Mouse (Mus musculus) heart, adult 9 months (tissue): Measurements from ENCODE around the gene Mylk3.

ENCODE experiments used
- DNase-seq, 2 experiments: peaks; one replicate each; pipeline ENCODE4 v3.0.0; 2022; ENCODE audit warnings: low spot score in 2 of 2

Mylk3 gene

DNA sequence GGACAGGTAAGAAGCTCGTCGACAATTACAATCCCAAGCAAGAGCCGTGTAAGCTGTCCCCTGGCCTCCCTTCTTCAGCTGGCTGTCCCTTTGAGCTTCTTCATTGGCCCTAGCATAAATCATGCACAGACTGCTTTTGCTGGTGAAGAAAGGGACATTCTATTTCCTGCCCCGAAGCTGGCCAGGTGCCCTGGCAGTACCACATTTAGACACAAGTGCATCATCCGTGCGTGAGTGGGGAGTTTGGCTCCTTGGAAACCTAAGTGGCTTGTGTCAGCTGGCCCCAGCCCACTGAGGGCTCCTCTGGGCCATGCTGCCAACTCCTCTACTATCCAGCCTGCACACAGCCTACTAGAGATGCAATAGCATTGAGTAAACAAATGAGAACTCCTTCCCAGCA, at the start of gene Mylk3:
Gene Mylk3, minus strand, starts transcription at position 141 of the 400 bp plus-strand sequence.
- peak; percentile 53 to 77 for DNase-seq

DNA sequence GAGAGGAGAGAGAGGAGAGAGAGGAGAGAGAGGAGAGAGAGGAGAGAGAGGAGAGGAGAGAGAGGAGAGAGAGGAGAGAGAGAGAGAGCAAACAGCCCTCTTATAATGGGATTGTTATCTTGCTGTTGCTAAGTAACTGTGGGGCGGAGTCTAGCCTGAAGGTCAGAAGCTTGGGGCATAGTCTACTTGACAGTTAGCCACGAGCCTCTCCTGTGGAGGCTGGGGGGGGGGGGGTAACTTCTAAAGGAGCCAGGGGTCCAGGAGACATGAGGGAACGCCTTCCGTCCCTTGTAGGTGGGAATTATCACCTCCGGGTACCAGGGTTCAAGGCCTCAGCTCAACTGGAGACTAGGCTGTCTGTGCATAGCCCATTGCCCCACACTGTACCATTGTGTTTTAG, 49.6 kb upstream of the Mylk3 start:
- no peak for DNase-seq

DNA sequence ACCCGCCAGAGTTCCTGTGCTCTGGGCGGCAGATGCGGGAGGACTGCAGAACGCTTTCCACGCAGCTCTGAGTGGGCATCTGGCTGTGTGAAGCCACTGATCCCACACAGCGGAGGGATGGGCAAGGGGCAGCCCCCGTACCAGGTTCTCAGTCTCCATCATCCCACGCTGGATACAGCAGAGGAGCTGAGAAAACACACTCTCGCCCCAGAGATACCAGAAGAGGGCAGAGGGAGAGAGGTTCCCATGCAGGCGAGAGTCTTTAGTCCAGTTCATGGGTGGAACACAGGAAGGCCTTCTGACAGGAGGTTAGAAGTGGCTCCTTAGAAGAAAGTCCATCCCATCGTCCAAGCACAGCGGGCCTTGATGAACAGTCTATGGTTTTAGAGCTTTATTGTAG, 48.7 kb upstream of the Mylk3 start:
- DNase-seq: no peak

DNA sequence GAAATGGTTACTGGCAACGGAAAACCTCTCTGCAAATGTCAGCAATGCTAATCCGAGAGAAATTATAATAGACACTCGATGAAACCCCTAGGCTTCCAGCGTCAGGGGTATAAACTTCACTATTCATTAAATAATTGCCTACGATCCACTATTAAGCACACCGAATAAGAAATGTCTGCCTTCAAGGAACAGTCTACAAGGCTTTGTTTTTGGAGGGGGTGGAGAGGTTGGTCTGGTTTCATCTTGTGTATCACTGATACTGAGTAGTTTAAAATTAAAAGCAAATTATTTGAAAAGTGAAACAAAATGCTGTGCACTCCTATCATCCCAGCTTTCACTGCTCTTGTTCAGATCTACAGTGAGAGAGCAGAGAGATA, 46.9 kb upstream of the Mylk3 start:
- no peak for DNase-seq

DNA sequence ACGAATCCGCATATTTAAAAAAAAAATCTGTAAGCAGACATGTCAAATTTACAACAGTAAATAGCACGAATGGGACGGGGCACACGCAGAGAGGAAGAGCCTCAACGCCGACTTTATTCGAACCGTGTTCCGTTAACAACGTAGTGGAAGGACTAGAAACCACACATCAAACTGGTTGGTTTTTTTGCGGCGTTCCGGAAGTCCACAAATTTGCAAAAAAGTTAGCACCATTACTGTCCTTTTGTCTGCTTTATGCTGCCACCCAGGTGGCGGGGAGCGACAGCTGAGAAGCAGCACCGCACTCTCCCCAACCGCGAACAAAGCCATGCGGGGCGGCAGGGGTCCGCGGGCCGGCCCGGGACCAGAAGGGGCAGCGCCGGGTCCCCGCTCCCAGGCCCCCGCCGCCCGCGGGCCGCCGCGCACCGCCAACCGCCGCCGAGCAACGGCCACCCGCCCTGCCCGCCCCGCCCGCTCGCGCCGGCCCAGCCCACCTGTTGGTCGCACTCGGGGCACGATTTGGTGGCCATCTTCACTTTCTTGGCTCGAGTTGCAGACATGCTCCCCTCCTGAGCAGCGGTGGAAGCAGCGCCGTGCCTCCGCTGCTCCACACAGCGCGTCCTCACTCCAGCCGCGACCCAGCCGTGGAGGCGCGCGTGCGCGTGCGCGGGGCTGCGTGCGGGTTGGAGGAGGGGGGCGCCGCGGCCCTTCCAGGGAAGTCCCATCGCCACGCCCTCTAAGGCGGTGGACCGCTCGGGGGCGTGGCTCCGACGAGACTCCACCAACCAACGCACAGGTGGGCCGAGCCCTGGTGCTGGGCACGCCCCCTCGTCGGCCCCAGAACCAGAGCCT, 46.2 kb upstream of the Mylk3 start, which contains the start of gene 4921524J17Rik:
Gene 4921524J17Rik, minus strand, starts transcription at position 666 of the 849 bp plus-strand sequence.
- peak; percentile 97 to 98 for DNase-seq

DNA sequence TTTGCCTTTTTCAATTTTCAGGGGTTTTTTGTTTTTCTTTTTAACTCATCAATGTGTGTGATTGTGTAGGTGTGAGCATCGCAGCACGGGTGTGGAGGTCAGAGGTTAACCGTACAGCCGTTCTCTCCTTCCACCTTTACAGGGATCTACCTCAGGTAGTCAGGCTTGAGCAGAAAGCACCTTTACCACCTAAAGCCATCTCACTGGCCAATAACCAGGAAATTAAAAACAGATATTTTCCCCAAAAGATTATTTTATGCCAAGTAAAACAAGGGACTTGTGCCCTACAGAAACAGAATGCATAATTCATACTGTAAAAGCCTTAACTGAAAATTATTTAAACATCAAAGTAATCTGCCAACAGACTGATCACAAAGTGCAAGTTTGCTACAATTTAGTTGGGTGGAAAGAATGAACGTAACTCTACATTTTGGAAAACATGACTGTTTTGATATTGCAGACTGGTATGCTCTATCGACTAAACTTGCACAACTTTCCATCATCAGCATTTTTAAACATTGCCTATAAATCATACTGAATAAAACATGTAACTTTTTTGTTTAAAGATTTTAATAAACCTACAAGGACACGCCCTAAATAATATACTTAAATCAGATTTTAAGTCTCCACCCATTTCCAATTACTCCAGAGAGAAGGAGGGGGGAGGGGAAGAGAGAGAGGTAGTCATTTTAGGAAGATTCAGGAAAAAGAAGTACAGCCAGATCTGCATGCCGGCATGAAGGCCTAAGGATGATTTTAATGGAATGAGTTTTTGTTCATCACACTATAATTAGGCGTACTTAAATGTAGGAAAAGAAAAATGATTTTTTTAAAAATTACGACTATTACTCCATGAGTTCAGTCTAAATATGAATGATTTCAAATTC, 45.4 kb upstream of the Mylk3 start:
- no peak for DNase-seq

DNA sequence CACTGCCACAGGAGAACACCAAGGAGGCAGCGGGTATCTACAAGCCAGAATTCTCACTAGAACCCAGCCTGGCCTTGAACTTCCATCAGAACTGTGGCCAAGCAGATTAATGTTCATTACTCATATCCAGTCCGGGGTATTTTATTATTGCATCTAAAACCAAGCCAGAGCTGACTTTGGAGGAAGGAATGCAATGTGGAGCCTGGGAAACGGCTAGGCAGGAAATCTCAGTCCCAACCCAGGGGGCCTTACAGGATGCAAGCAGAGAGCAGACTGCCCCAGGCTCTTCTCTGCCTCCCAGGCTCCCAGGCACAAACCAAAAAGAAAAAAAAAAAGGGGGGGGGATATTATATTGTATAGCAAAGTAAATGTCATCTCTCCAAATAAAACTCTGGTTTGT, 44.7 kb upstream of the Mylk3 start:
- peak; percentile 45 to 55 for DNase-seq

DNA sequence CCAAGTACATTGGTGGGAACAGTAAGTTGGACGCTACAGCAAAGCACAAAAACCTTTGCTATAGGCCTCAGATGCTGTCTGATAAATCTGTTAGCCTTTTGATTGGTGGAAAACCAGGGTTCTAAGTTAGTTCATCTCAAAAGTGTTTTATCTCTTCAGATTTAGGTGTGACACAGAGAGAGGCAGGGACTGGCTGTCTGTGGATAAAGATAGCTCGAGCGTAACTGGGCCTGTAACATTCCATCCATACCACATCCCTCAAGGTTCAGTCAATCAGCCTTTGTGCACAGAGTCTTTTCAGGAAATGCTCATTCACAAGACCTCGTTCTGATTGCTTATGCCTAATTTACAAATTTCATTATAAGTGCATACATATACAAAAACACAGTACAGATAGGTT, 43.1 kb upstream of the Mylk3 start:
- DNase-seq: peak; percentile 32 to 47

DNA sequence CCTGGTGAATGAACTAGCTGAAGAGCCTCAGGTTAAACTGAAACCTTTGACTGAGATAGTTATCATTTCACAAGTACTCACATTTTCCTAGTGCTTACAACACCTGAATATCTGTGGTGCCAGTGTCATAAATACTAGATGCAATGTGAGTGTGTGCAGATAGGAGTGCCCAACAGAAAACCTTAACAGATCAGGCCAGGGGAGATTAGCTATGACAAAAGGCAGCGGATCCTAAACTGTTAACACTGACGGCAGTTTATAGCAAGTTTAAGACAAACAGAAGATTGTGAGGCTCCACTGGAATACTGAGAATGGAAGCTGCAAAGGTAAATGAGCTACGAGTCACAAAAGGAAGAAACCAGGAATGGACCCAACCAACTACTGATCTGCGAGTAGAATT, 40.9 kb upstream of the Mylk3 start:
- no peak for DNase-seq

DNA sequence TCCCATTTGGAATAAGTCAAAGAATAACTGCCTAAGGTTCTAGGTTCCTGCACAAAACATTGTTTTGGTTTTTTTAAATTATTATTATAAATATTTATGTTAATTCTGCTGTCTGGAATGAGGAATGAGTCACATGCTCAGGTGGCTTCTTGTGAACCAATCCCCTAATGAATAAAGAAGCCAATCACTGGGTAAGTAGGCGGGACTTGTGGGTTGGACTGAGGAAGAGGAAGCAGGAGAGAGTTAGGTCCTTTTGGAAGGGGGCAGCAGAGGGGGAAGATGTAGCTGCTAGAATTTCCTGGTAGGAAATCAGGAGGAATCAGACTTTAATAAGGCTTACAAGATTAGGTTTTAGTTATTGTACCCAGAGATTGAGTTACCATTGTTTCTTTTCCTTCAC, 35.2 kb upstream of the Mylk3 start:
- DNase-seq: no peak

DNA sequence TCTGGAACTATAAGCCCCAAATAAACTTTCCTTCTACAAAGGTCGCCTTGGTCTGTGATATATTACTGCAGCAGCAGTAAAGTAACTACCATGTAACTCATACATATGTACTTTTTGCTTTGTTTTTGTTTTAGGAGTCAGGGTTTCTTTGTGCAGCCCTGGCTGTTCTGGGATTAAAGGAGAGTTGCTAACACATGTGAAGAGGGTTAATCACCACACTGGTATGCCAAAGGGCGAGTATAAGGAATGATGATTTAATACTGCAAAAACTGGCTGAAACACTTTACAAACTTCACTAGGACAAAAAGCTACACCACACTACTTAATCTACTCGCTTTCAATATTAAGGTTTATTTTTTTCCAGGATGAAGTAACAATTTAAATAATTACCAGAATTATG, 22.4 kb upstream of the Mylk3 start:
- no peak for DNase-seq

DNA sequence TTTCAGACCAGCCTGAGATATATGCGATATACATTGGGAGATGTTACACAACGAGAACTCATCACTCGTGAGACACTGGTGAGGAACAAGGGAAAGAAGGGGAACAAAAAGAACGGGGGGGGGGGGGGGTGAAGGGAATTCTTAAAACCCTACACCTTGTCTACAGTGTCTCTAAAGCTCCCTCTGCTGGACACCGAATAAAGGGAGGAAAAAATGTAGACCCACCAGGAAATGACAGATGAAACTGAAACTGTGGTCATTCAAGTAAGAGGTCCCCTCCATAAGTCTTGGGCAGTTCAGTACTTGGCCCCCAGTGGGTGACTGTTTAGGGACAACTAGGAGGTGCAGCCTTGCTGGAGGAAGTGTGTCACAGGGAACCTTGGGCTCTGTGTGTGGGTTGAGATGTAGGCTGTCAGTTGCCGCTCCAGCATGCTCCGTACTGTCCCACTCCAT, 21.9 kb upstream of the Mylk3 start:
- peak; percentile 27 to 30 for DNase-seq

DNA sequence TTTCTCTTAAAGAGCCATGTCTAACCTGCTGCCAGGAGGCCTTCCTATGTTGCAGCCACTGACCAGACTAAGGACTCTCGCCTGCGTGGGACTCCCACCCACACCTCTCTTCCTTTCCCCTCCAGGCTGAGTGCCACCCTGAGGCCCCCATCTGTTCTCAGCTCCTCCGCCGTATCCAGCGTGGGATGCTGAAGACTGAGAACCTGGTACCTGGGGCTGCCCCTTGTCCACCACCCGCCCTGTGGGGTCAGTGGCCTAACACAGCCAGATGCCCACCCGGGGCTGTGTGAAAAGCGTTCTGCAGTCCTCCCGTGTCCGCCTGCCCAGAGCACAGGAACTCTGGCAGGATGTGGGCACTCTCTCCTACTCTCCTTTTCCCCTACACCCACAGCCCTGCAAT, 19.8 kb upstream of the Mylk3 start:
- DNase-seq: no peak

DNA sequence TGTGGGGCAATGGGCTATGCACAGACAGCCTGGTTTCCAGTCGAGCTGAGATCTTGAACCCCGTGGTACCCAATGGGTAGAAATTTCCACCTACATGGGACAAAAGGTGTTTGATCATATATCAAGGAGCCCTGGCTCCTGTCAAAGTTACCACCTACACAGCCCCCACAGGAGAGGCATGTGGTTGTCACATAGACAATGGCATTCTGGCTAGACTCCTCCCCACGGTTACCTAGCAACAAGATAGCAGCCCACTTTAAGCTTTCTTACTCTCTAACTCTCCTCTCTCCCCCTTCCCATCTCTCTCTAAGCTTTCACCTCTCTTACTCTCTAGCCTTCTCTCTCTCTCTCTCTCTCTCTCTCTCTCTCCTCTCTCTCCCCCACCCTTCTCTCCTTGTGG, 19.3 kb upstream of the Mylk3 start:
- DNase-seq: no peak

DNA sequence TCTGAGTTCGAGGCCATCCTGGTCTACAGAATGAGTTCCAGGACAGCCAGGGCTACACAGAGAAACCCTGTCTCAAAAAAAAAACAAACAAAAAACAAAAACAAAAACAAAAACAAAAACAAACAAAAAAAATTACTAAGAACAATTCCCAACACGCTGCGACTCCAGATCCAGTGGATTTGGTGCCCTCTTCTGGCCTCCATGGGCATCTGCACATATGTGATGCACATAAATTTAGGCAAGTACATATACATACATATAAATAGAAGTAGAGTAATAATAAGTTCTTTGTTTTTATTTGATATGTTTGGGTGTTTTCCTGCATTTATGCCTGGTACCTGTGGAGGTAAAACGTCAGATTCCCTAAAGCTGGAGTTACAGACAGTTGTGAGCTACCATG, 12.4 kb upstream of the Mylk3 start:
- DNase-seq: no peak

DNA sequence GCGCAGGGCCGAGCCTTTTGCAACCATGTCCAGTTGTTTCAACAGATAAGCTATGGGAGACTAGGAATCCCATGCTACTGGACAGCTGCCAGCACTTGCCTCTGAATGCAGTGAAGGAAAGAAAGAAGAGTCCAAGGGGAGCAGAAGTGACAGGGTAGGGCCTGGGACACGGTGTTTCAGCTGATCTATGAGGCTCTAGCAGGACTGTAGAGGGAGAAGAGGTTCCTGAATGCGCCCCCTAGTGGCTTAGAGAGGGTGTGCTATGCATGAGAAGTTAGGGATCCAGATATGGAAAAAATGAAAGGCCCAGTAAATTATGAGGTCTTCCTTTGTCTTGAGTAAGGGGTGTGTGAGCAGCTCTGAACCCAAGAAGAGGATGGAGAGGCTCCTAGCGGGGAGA, 11.4 kb upstream of the Mylk3 start:
- DNase-seq: peak; percentile 30 to 43

DNA sequence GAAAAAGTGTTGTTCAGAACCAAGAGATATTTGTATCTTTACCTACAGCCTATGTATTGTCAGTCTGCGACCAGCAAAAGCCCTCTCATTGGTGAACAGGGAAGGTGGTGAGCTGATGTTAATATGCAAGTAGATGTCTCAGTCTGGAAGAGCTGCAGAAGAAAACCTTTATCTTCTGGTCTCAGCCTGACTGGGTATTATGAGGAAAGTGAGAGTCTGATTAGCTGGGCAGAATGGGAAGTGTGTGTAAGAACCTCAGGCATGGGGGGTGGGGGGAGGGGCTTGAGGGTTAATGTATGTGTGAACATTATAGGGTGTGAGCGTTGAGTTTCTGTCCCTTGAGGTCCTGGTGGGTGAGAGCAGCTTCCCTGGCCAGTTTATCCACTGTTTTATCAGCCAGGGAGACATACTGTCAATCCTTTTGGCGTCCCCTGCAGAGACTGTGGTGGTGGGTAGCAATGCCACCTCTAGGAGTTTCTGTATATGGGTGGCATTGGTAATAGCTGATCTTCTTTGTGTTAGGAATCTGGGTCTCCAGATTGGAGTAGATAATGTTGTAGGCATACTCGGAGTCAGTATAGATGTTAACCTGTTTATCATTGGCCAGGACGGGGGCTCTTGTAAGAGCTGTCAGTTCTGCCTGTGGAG, 10.4 kb upstream of the Mylk3 start:
- DNase-seq: no peak

DNA sequence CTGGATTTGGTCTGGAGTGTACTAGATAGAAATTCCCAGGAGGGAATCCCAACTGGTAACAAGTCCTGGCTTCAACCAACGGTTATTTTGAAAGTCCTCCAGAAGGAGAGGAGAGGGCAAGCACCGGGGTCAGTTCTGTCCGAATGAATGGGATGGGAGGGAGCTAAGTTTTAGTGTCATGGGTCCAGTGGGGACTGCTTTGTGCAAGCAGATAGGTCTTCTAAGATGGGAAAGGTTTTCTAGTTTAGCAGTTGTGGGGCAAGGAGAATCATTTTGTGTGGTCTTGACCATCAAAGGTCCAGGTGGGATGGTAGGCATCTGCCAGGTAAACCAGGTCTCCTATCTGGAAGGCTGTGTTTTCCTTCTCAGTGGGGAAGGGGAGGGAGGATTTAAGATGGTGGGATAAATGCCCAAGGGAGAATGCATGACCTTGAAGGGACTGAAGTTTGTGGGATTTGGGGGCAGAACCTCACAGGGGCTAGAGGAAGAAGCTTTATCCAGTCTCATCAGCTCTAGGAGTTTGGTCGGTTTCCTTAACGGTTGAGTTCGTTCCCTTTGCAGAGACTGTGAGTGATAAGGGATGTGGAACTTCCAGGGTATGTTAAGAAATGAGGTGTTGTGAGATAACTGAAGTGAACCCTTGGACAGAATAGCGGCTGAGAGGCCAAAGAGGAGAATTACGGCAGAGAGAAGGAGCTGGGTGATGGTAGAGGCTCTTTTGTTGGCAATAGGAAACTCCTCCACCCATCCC, 9.7 kb upstream of the Mylk3 start:
- DNase-seq: no peak

DNA sequence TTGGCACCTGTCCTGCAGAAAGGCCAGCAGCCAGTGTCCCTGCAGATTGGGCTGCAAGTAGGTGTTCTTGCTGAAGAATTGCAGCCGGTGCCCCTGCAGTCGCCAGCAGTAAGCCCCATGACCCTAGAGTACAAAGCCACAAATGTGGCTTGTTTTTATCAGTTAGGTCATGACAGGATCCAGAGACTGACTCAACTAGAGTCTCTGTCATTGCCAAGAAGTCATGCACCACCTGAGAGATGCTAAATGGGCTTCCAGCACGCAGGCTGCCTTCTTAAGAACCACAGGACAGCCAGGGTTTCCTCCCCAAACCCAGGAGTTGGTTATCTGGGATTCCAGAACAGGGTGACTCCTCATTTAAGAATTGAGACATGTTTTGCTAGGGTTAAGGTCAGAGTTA, 8.9 kb upstream of the Mylk3 start:
- no peak for DNase-seq

DNA sequence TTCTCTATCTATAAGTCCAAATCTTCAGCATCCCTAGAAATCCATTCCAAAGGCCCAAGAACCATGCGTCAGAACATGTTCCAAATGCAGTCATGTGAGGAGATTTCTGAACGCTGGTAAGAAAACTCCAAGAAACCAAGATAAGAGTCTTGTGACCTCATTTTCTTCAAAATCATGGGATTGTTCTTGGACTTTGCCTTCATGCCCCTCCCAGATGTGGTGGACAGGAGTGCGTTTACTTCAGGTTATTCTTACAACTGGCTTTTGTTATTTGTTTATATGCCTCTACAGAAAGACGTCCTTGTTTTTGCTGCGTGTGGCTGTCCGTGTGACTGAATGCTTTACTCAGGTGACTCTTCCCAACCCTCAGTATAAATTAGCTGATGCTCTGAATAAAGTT, 7.1 kb upstream of the Mylk3 start:
- DNase-seq: no peak

DNA sequence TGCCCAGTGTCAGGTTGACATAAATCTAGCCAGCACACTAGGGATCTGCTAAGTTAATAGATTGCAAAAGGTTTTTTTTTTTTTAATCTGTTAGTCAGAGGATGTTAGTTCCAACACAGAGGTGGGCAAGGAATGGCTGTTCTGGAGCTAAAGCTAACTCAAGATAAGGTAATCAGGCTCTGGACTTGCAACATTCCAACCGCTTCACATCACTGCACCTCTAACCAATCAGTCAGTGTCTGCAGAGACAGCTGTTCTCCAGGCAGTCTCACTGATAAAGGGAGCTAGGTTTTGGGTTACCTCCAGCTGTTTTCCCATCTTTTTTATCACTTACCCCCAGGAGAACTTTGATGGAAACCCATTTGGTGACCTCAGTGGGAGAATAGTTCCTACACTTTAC, 5.3 kb upstream of the Mylk3 start:
- no peak for DNase-seq

DNA sequence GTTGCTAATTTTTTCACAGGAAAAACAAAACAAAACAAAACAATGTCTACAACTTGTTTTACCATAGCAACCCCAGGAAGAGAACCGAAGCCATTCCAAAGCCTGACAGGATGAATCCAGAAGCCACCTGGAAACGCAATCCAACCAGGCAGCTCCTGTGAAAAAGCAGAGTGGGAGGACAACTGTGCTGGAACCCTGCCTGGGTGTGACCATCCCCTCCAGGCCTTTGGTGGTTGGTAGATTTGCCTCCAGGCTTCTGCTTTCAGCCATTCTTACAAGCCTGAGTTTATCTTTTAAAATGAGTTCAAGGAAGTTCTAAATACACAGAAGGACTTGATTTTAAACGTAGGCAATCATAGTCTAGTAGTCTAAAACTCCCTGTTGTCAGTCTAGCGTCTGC, 4.2 kb downstream of the Mylk3 start:
- no peak for DNase-seq
